Mouse (Mus musculus): ENCODE measurements at regions not wholly inside any gene's neighbourhood (a gene's known extent, or its start where the extent isn't known, plus 50 kb on each side); places are given as distances from the start of the nearest gene placed in this dataset.

- in situ Hi-C loops (cut with MboI, MseI), result no loop called here
Measured at GRCm38 (mm10) chr3:131698070-131698750, 133.6 kb downstream of the Papss1 start.

- in situ Hi-C loops (cut with MboI, MseI), result no loop called here
Measured at GRCm38 (mm10) chr3:131703134-131703533, 138.6 kb downstream of the Papss1 start.

GRCm38 (mm10) chr3:131713532-131713931, 149.0 kb downstream of the Papss1 start:
- in situ Hi-C loops (cut with MboI, MseI), result no loop called here

DNA sequence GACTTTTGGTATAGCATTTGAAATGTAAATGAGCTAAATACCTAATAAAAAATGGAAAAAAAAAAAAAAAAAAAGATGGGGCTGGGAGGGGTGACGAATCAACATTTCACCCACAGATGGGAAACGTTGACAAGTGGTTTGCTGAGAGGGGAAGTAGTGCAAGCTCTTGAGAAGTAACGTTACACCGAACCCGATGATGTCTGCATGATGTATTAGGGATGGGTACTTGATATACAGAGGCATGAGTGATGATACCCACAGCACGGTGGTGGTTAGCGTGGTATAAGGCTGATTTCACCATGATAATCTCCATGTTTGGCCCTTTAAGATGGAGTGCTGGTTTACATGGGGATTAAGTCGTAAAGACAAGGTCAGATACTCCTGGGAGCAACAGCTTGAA, 154.2 kb downstream of the Papss1 start:
- in situ Hi-C loops (cut with MboI, MseI), result no loop called here

- in situ Hi-C loops (cut with MboI, MseI), result no loop called here
Measured at GRCm38 (mm10) chr3:131728618-131729017, 164.1 kb downstream of the Papss1 start.

- in situ Hi-C loops (cut with MboI, MseI), result no loop called here
Measured at GRCm38 (mm10) chr3:131734226-131734625, 169.7 kb downstream of the Papss1 start.

- in situ Hi-C loops (cut with MboI, MseI), result no loop called here
Measured at GRCm38 (mm10) chr3:131737461-131737860, 172.9 kb downstream of the Papss1 start.

DNA sequence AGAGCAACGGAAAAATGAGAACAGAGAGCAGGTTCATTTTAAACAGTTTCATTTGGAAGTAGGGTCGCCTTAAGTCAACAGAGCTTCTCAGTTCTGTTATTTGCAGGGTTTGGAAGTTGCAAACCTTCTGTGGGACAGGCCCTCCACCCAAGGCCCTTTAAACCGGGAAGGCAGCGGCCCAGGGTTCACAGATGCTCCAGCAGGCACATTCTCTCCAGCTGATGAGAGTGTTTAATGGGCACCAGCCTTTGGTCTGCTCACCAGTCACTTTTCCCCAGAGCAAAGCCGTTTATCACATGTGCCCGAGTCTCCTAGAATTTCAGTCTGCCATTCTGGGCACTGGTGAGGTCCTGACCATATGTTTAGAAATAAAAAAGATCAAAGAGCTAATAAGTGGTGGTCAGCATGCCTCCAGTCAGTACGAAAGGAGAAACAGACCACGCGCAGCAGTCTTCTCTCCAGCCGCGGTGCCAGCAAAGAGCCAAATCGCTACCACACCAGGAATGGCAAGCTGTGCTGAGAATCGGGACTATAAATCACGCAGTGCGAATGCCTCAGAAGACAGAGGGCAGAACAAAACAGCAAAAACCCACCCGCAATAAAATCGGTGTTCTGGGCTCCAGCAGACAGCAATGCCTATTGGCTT, 173.5 kb downstream of the Papss1 start:
- in situ Hi-C loops (cut with MboI, MseI), result no loop called here

DNA sequence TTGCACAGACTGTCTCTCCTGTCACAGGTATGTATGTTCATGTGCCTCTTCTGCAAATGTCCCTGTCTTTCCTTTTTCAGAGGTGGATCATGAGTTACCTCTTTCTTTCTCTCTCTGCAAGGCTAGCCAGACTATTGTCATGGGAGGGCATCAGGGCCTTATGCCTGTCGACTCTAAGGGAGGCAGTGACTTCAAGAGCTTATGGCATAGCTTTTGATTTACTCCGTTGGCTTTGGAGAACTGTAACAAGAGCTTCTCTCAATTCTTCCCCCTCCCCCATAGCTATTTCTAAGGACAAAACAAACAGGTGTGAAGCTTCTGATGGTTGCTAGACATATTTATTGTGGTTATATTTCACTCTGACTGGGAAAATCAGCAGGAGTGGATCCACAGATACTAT, 191.0 kb downstream of the Papss1 start:
- in situ Hi-C loops (cut with MboI, MseI), result no loop called here

DNA sequence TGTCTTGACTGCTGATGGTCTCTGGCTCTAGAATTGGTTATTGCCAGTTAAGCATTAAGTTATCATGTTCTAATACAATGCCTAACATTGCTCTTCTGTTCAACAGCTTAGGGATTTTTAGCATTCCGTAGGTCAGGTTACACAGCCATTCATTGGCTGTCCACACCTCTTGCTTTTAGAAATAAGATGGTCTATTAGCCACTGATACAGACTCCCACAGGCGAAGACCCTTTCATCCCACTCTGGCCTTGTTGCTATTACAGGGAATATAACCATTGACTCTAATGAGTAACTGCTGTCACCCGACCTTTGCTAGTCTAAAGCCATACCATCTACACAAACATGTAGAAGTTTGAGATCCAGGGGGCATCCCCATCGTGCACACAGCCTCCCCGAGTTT, 191.6 kb downstream of the Papss1 start:
- in situ Hi-C loops (cut with MboI, MseI), result no loop called here

DNA sequence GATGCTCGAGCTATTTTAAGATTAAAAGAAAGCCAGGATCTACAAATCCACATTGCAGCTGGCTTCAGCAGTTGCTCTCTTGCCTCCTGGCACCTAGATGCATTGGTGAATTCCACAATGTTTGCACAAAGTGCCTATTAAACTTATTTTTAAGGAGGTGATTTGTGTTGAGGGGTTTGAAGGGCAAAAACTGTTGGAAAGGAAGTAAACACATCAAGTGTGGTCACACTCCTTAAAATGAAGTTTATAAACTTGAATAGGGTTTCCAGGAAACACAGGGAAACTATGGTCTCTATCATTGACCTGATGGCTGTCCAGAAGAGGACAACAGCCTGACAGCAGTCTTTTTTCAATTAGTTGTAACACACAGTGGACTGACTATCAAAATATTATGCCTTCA, 205.4 kb downstream of the Papss1 start:
- in situ Hi-C loops (cut with MboI, MseI), result no loop called here

DNA sequence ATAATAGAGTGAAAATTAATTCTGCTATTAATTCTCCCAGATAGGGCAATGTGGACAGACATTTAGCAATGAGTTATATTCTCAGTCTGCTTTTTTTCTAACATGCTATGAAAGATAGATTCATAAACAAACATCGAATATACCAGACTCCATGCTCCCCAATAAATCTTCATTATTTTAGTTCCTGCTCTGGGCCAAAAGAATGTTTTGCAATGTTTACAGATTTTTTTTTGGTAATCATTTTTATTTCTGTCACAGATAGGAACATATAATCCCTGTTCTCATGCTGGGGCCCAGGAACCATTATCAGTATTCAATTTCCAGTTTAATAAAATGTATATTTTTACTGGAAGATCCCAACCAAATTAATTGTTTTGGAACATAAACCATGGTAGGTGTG, 205.9 kb downstream of the Papss1 start:
- in situ Hi-C loops (cut with MboI, MseI), result no loop called here

DNA sequence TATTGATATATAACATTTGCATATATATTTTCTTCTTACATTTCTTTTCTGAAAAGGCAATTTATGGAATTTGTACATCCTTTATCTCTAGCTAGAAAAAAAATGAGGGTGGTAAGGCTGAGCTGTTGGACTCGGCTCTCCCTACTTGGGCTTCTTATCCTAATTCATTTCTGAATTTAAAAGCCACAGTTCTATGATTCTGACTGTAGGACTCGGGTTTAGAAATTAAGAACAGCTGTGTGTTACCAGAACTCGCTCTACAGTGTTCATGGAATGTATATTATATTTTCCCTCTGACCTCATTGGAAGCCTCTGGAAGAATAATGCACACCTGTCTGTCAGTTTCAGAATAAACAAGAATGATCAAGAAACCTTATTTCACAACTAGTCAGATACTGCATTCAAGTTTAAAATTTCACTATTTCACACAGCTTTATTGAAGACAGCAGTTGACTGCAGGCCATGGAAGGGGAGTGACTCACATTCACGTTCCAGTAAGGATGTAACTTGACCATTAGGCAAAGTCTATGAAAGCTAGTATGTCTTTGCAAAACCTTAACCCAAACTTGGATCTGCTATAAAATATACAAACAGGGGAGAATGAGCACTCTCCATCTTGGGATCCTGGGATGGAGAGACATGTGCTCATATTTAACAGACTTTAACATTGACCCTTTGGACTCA, 207.4 kb downstream of the Papss1 start:
- in situ Hi-C loops (cut with MboI, MseI), result no loop called here

DNA sequence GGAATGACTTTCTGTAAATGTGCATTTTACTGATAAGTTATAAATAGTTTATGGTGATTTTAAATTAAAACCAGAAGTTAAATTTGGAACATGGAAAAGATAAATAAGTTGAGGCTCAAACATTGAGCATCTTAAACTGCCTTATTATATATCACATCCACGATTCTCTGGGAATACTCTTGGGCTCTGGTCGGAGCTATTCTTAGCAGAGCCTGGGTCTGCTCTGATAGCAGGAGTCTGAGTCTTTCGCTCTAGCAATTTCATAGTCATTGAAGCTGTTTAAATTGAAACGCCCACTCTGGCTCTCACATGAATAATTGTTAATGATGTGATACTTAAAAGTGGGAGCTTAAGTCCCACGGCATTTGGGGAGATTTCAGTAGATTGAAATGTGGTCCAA, 208.0 kb downstream of the Papss1 start:
- in situ Hi-C loops (cut with MboI, MseI), result no loop called here

DNA sequence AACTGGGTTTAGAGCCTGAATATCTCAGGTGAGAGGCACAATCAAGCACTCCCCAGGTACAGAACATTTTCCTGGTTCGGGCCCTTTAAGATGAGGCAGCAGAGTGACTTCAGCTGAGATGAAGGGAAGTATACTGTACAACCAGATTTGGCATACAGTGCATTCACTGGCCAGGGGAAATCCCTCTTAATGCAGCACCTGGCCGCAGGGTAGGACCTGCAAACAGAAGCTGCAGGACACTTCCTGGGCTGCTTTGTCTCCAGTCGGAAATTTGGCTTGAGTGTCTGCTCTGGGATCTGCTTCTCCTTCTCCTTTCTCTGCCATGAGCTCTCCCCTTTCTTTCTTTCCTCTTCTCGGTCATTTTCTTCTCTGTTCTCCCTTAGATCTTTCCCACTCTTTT, 210.9 kb downstream of the Papss1 start:
- in situ Hi-C loops (cut with MboI, MseI), result no loop called here

- in situ Hi-C loops (cut with MboI, MseI), result no loop called here
Measured at GRCm38 (mm10) chr3:131776650-131777049, 212.1 kb downstream of the Papss1 start.

DNA sequence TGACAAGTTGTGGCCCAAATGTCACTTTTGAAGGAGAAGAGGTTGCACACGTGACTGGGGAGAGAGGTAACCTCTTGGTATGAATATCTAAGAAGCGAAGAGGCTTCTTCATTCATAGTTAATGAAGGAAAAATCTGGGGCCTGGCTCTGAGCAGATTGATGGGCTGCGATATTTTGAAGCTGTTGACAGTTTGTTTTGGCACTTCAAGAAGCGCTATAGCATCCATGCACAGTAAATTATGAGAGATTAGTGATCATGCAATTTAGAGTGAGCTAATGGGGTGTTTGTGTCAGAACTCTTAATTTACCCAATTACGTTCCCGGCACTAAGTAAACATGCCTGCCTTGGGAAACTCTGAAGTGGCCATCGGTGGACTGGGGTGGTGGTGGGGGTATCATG, 215.2 kb downstream of the Papss1 start:
- in situ Hi-C loops (cut with MboI, MseI), result no loop called here

GRCm38 (mm10) chr3:131785524-131785923, 221.0 kb downstream of the Papss1 start:
- in situ Hi-C loops (cut with MboI, MseI), result no loop called here

- in situ Hi-C loops (cut with MboI, MseI), result no loop called here
Measured at GRCm38 (mm10) chr3:131788321-131788720, 223.8 kb downstream of the Papss1 start.

- in situ Hi-C loops (cut with MboI, MseI), result no loop called here
Measured at GRCm38 (mm10) chr3:131789177-131789576, 224.6 kb downstream of the Papss1 start.

GRCm38 (mm10) chr3:131794056-131794455, 229.5 kb downstream of the Papss1 start:
- in situ Hi-C loops (cut with MboI, MseI), result no loop called here

GRCm38 (mm10) chr3:131795108-131796005, 230.8 kb downstream of the Papss1 start:
- in situ Hi-C loops (cut with MboI, MseI), result no loop called here
